Comparison of ENCODE assay signal across 8 mouse cellular contexts in the genomic region with DNA sequence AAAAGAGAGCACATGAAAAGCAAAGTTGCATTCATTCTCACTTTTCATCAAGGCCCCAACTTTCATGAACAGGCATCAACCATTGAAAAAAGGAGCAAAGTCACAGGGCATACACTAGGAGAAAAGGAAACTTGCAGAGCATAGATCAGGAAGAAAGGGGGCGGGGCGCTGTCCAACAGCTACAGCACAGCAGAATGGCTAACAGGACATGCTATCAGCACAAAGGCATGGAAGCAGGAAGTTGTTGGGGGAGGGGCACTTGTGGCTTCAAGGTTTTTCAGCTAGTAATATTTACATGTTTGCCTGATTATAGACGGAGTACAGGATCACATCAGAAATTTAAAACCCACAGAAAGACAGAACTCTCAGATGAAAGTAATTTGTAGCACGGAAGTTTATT.
DNase-seq lines count a peak whose midpoint lies in the region; ATAC-seq and TF ChIP-seq lines count a peak whose summit lies in the region.

No protein-coding gene starts in this region.

- H3K4me3 ChIP-seq in kidney, adult 2 months (ENCODE audit: insufficient read depth, low read depth, low read length) = no peak overlapping the region
- H3K4me3 ChIP-seq in limb, embryonic 11.5 days (ENCODE audit: low read depth, low read length) = no peak overlapping the region
- no peak overlapping the region for H3K4me3 ChIP-seq in cerebellum, adult 2 months (replicated peaks; ENCODE audit: insufficient read depth, low read depth, low read length)
- H3K4me3 ChIP-seq in heart, embryonic 11.5 days (ENCODE audit: low read depth, low read length) = no peak overlapping the region

- intact Hi-C loops in gastrocnemius, postnatal 14 days (cut with DNase I; ENCODE audit: low total_unique reads) = no loop called here

- no peak for ATAC-seq in limb, embryonic 11.5 days (ENCODE audit: insufficient number of reproducible peaks, low FRiP score, low TSS enrichment, low read depth)
- ATAC-seq in heart, embryonic 11.5 days (replicated peaks; ENCODE audit: insufficient number of reproducible peaks, low FRiP score, low TSS enrichment) = no peak; the same call in 1 of the 2 replicates

- H3K36me3 ChIP-seq in kidney, adult 2 months (ENCODE audit: control insufficient read depth, insufficient read depth, low read length) = no peaks in the 10 kb centered on the region
- no peaks in the 10 kb centered on the region for H3K36me3 ChIP-seq in limb, embryonic 11.5 days (ENCODE audit: control insufficient read depth, insufficient read depth, low read length)
- no peaks in the 10 kb centered on the region for H3K36me3 ChIP-seq in heart, embryonic 11.5 days (ENCODE audit: control insufficient read depth, insufficient read depth, low read length)

- no peaks in the 10 kb centered on the region for H3K4me1 ChIP-seq in kidney, adult 2 months (ENCODE audit: control insufficient read depth, insufficient read depth, low read length)
- H3K4me1 ChIP-seq in limb, embryonic 11.5 days (ENCODE audit: control insufficient read depth, insufficient read depth, low read length) = no peaks in the 10 kb centered on the region
- H3K4me1 ChIP-seq in cerebellum, adult 2 months (ENCODE audit: control insufficient read depth, insufficient read depth, low read length) = no peaks in the 10 kb centered on the region
- H3K4me1 ChIP-seq in heart, embryonic 11.5 days (ENCODE audit: control insufficient read depth, insufficient read depth, low read length) = no peaks in the 10 kb centered on the region

- TF ChIP-seq POLR2A in kidney, adult 2 months (IDR thresholded peaks at IDR 0.05; ENCODE audit: low read depth, low read length) = no peak
- no peak for TF ChIP-seq POLR2A in cerebellum, adult 2 months (IDR thresholded peaks at IDR 0.05; ENCODE audit: borderline replicate concordance, insufficient read depth, low read length)

- H3K4me2 ChIP-seq in limb, embryonic 11.5 days (ENCODE audit: low read depth, severe bottlenecking) = no peak overlapping the region
- H3K4me2 ChIP-seq in heart, embryonic 11.5 days = no peak overlapping the region

- TF ChIP-seq CTCF in kidney, adult 2 months (conservative IDR thresholded peaks at IDR 0.05; ENCODE audit: insufficient read depth, insufficient read length, low read depth, low read length) = no peak
- TF ChIP-seq CTCF in cerebellum, adult 2 months (IDR thresholded peaks at IDR 0.05; ENCODE audit: borderline replicate concordance, insufficient read depth, low read depth, low read length) = no peak

- 61% methylated on average over 4 of the region's 4 CpGs for WGBS in kidney, adult 2 months
- 79% methylated on average over 4 of the region's 4 CpGs for WGBS in limb, embryonic 11.5 days
- WGBS in cerebellum, adult 2 months = 86% methylated on average over 4 of the region's 4 CpGs
- 58% methylated on average over 4 of the region's 4 CpGs for WGBS in heart, embryonic 11.5 days (ENCODE audit: insufficient replicate concordance)

- H3K9ac ChIP-seq in limb, embryonic 11.5 days (ENCODE audit: low read length) = no peak overlapping the region
- no peak overlapping the region for H3K9ac ChIP-seq in heart, embryonic 11.5 days (ENCODE audit: low read depth, low read length)

- peak; percentile 16 for DNase-seq in kidney, adult 2 months
- DNase-seq in kidney, adult 18-20 months = no peak
- DNase-seq in c-Kit-positive CD71-positive TER-119-positive erythroid progenitor cells, embryonic 14.5 days (ENCODE audit: low spot score) = peak; percentile 25
- DNase-seq in limb, embryonic 11.5 days (ENCODE audit: low spot score) = peak; percentile 47
- peak; percentile 64 for DNase-seq in naive thymus-derived CD4-positive, alpha-beta T cell, adult 2 months (ENCODE audit: low read depth)
- no peak for DNase-seq in gastrocnemius, postnatal 14 days
- DNase-seq in cerebellum, adult 2 months = no peak

- no peaks in the 10 kb centered on the region for H3K9me3 ChIP-seq in limb, embryonic 11.5 days (ENCODE audit: control insufficient read depth, low read length)
- no peaks in the 10 kb centered on the region for H3K9me3 ChIP-seq in heart, embryonic 11.5 days (replicated peaks; ENCODE audit: control insufficient read depth, low read length)

- H3K27me3 ChIP-seq in kidney, adult 2 months (replicated peaks; ENCODE audit: control insufficient read depth, insufficient read depth, low read length) = no peaks in the 10 kb centered on the region
- no peaks in the 10 kb centered on the region for H3K27me3 ChIP-seq in limb, embryonic 11.5 days (ENCODE audit: control insufficient read depth, insufficient read depth, low read length)
- H3K27me3 ChIP-seq in cerebellum, adult 2 months (ENCODE audit: control insufficient read depth, insufficient read depth, low read length) = no peaks in the 10 kb centered on the region
- no peaks in the 10 kb centered on the region for H3K27me3 ChIP-seq in heart, embryonic 11.5 days (ENCODE audit: control insufficient read depth, insufficient read depth, low read length)

- no peak overlapping the region for H3K27ac ChIP-seq in kidney, adult 2 months (ENCODE audit: insufficient read depth, low read depth, low read length)
- H3K27ac ChIP-seq in limb, embryonic 11.5 days (replicated peaks; ENCODE audit: low read depth, low read length) = no peak overlapping the region
- no peak overlapping the region for H3K27ac ChIP-seq in cerebellum, adult 2 months (ENCODE audit: insufficient read depth, low read length)
- no peak overlapping the region for H3K27ac ChIP-seq in heart, embryonic 11.5 days (ENCODE audit: low read depth, low read length)

Comparison
In these comparisons a context has a peak if more than half of its experiments do, and no peak if none do; other contexts are left out.
1. DNase-seq: peak in kidney, adult 2 months (single experiment), c-Kit-positive CD71-positive TER-119-positive erythroid progenitor cells, embryonic 14.5 days (single experiment), limb, embryonic 11.5 days (single experiment) and naive thymus-derived CD4-positive, alpha-beta T cell, adult 2 months (single experiment); none in kidney, adult 18-20 months (single experiment), gastrocnemius, postnatal 14 days (single experiment) and cerebellum, adult 2 months (0 of 2).